Mouse (Mus musculus) bone marrow, adult 2 months (tissue): Measurements from ENCODE around the gene Frem2.

Experiments used
- CTCF ChIP-seq: fragments of 200-500 bp; IDR thresholded peaks from 2 replicates; pipeline ENCODE4 v1.5.1; 2011; ENCODE audit warnings: low read length, control low read depth; ENCODE audit not compliant: control insufficient read depth, insufficient read depth
- POLR2A ChIP-seq: fragments of 200-500 bp; IDR thresholded peaks from 2 replicates; pipeline ENCODE4 v1.6.1; 2011; ENCODE audit warnings: low read depth, mild to moderate bottlenecking, control low read depth, low read length, borderline replicate concordance; ENCODE audit not compliant: control insufficient read depth

GRCm38 (mm10) chr3:53464146-53464698 is 192.9 kb downstream of the Frem2 start:
- TF ChIP-seq POLR2A (no peak), CTCF (no peak)
